Mouse (Mus musculus) kidney, postnatal 10 days (tissue): ENCODE measurements at regions not wholly inside any gene's neighbourhood (a gene's known extent, or its start where the extent isn't known, plus 50 kb on each side); places are given as distances from the start of the nearest gene placed in this dataset.
"Not testable (repeated sequence)": the region's sequence is repeated elsewhere in the genome, so short reads cannot be mapped to it uniquely, and the experiment has no call there.

Source experiments
- DNase-seq: peaks from one replicate; pipeline ENCODE4 v3.0.0; 2021; ENCODE audit warnings: mixed read lengths

GRCm38 (mm10) chr10:46100837-46101236, 523.2 kb downstream of the Hace1 start:
- DNase-seq, result no peak

- no peak for DNase-seq
Observed at GRCm38 (mm10) chr10:46108810-46109209, 531.2 kb downstream of the Hace1 start.

- DNase-seq, result no peak
Observed at GRCm38 (mm10) chr10:46114631-46115130, 537.1 kb downstream of the Hace1 start.

GRCm38 (mm10) chr10:46122409-46122808, 544.8 kb downstream of the Hace1 start:
- DNase-seq, result not testable (repeated sequence)

- DNase-seq, result no peak
Observed at GRCm38 (mm10) chr10:46123795-46124194, 546.2 kb downstream of the Hace1 start.

GRCm38 (mm10) chr10:46135120-46135748, 557.6 kb downstream of the Hace1 start:
- DNase-seq, result no peak

- DNase-seq, result no peak
Observed at GRCm38 (mm10) chr10:46174035-46174434, 596.4 kb downstream of the Hace1 start.

GRCm38 (mm10) chr10:46185763-46186458, 608.3 kb downstream of the Hace1 start:
- no peak for DNase-seq

GRCm38 (mm10) chr10:46194143-46194542, 616.5 kb downstream of the Hace1 start:
- DNase-seq, result no peak

- no peak for DNase-seq
Observed at GRCm38 (mm10) chr10:46226837-46227402, 649.3 kb downstream of the Hace1 start.

- DNase-seq, result no peak
Observed at GRCm38 (mm10) chr10:46229608-46230007, 652.0 kb downstream of the Hace1 start.

GRCm38 (mm10) chr10:46235581-46235980, 658.0 kb downstream of the Hace1 start:
- no peak for DNase-seq

- no peak for DNase-seq
Observed at GRCm38 (mm10) chr10:46255575-46255974, 677.9 kb downstream of the Hace1 start.

- no peak for DNase-seq
Observed at GRCm38 (mm10) chr10:46269710-46270109, 692.1 kb downstream of the Hace1 start.

GRCm38 (mm10) chr10:46273846-46274245, 696.2 kb downstream of the Hace1 start:
- DNase-seq, result no peak

GRCm38 (mm10) chr10:46294290-46294689, 716.7 kb downstream of the Hace1 start:
- no peak for DNase-seq

GRCm38 (mm10) chr10:46298352-46298751, 720.7 kb downstream of the Hace1 start:
- no peak for DNase-seq

GRCm38 (mm10) chr10:46299521-46299920, 721.9 kb downstream of the Hace1 start:
- DNase-seq, result no peak

- DNase-seq, result no peak
Observed at GRCm38 (mm10) chr10:46320328-46321038, 742.9 kb downstream of the Hace1 start.

- no peak for DNase-seq
Observed at GRCm38 (mm10) chr10:46321040-46321439, 743.4 kb downstream of the Hace1 start.

- no peak for DNase-seq
Observed at GRCm38 (mm10) chr10:46329052-46329451, 751.4 kb downstream of the Hace1 start.

- DNase-seq, result no peak
Observed at GRCm38 (mm10) chr10:46331599-46332283, 754.1 kb downstream of the Hace1 start.

GRCm38 (mm10) chr10:46333231-46333630, 755.6 kb downstream of the Hace1 start:
- DNase-seq, result no peak
